Mouse (Mus musculus): ENCODE data around the gene Galnt3. TPM values are rescaled to one million over a fixed set of nuclear protein-coding genes. Genes with fewer than 3 reads are reported as not detected.
A peak's percentile ranks its signal among the peaks of the same experiment; 100 is the strongest.

The Galnt3 gene
- total RNA-seq, 2 experiments from 2014 or later = 5.2 to 5.9 TPM

GRCm38 (mm10) chr2:66100239-66100638 is 24.6 kb downstream of the Galnt3 start:
- DNase-seq (ENCODE audit: low spot score in 2 of 2) = no peak
- no peak overlapping the region for H3K4me3 ChIP-seq
- H3K27ac ChIP-seq = no peak overlapping the region
- TF ChIP-seq CTCF (conservative IDR thresholded peaks at IDR 0.05) = 0 out of 2 replicates have a peak, but pooled peaks have one; percentile 8

- H3K4me3 ChIP-seq = no peak overlapping the region
- H3K27ac ChIP-seq = no peak overlapping the region
- no peak for TF ChIP-seq CTCF (conservative IDR thresholded peaks at IDR 0.05)
- no peak for DNase-seq (ENCODE audit: low spot score in 2 of 2)
These were observed 30.1 kb downstream of the Galnt3 start for GRCm38 (mm10) chr2:66094622-66095181.

DNA sequence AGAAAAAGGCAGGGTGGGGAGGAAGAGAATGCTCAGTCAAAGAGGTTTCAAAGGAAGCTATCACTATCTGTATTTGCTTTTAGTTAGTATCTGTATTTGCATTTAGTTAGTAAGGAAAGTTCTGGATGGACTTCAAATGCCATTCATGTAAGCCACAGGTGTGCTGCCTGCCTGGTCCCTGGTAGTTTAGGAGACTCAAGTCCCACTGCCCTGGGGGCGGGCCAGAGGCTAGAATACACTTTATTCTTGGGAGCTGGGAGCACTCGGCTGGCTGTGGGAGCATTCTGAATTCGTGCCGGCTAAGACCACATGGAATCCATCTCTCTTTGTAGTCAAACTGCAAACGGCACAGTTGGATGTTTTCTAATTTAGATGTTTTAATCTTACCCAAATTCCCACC is 33.5 kb downstream of the Galnt3 start:
- no peak for DNase-seq (ENCODE audit: low spot score in 2 of 2)
- no peak for TF ChIP-seq CTCF (conservative IDR thresholded peaks at IDR 0.05)
- no peak overlapping the region for H3K4me3 ChIP-seq
- H3K27ac ChIP-seq = no peak overlapping the region

DNA sequence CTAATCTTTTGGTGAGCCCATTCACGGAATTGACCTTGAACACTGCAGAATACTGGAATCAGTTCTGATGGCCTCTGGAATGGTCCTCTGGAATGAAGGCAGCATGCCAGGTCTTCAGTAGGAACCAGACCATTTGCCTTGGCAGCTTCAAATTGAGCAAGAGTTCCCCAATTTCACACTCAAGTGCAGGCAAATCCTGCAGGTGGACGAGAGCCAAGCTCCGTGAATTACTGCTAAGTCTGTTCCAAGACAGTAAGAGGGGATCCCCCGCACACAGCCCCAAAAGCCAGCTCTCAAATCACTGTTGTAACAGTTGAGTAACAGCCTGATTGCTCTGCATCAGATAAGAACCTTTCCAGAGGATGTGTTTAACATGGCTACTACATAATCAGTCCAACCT is 42.9 kb downstream of the Galnt3 start:
- no peak overlapping the region for H3K27ac ChIP-seq
- H3K4me3 ChIP-seq = no peak overlapping the region
- no peak for TF ChIP-seq CTCF (conservative IDR thresholded peaks at IDR 0.05)
- DNase-seq (ENCODE audit: low spot score in 2 of 2) = no peak

DNA sequence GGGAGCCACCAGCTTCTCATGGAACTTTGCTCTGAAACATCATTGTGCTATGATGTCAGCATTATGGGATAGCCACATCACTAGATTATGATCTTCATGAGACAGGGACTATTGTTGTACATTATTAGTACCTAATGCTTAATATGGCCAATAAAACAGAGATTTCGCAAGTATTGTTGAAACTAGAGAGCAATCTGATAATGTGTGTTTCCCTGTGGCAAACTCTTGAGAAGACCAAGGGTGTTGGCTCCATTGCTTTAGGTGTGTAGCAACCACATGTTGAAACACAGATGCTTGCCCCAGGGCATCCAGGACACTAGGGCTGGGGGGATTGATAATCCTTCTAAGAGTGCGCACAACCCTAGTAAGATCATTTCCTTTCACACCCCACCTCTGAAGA is 44.1 kb downstream of the Galnt3 start:
- DNase-seq (ENCODE audit: low spot score in 2 of 2) = no peak
- no peak for TF ChIP-seq CTCF (conservative IDR thresholded peaks at IDR 0.05)
- no peak overlapping the region for H3K4me3 ChIP-seq
- H3K27ac ChIP-seq = no peak overlapping the region

GRCm38 (mm10) chr2:66069454-66069853 is 55.3 kb downstream of the Galnt3 start:
- DNase-seq (ENCODE audit: low spot score in 2 of 2) = no peak
- H3K4me3 ChIP-seq = no peak overlapping the region
- no peak for TF ChIP-seq CTCF (conservative IDR thresholded peaks at IDR 0.05)
- no peak overlapping the region for H3K27ac ChIP-seq

- H3K4me3 ChIP-seq = no peak overlapping the region
- no peak for TF ChIP-seq CTCF (conservative IDR thresholded peaks at IDR 0.05)
- no peak overlapping the region for H3K27ac ChIP-seq
- no peak for DNase-seq (ENCODE audit: low spot score in 2 of 2)
These were observed 61.5 kb downstream of the Galnt3 start for GRCm38 (mm10) chr2:66063291-66063690.

GRCm38 (mm10) chr2:66044405-66045089 is 80.2 kb downstream of the Galnt3 start:
- no peak overlapping the region for H3K27ac ChIP-seq
- no peak overlapping the region for H3K4me3 ChIP-seq
- TF ChIP-seq CTCF (conservative IDR thresholded peaks at IDR 0.05) = no peak
- DNase-seq (ENCODE audit: low spot score in 2 of 2) = no peak

GRCm38 (mm10) chr2:66043441-66044404 is 81.1 kb downstream of the Galnt3 start:
- no peak for TF ChIP-seq CTCF (conservative IDR thresholded peaks at IDR 0.05)
- Histone ChIP-seq H3K27ac (no peak overlapping the region), H3K4me3 (no peak overlapping the region)
- no peak for DNase-seq (ENCODE audit: low spot score in 2 of 2)

- Histone ChIP-seq H3K27ac (peak overlapping the region; percentile 67), H3K4me3 (peak overlapping the region; percentile 47)
- DNase-seq (ENCODE audit: low spot score in 2 of 2) = peak; percentile 59 to 69
- TF ChIP-seq CTCF (conservative IDR thresholded peaks at IDR 0.05) = peak; percentile 79
These were observed 82.8 kb downstream of the Galnt3 start for GRCm38 (mm10) chr2:66041917-66042419.

DNA sequence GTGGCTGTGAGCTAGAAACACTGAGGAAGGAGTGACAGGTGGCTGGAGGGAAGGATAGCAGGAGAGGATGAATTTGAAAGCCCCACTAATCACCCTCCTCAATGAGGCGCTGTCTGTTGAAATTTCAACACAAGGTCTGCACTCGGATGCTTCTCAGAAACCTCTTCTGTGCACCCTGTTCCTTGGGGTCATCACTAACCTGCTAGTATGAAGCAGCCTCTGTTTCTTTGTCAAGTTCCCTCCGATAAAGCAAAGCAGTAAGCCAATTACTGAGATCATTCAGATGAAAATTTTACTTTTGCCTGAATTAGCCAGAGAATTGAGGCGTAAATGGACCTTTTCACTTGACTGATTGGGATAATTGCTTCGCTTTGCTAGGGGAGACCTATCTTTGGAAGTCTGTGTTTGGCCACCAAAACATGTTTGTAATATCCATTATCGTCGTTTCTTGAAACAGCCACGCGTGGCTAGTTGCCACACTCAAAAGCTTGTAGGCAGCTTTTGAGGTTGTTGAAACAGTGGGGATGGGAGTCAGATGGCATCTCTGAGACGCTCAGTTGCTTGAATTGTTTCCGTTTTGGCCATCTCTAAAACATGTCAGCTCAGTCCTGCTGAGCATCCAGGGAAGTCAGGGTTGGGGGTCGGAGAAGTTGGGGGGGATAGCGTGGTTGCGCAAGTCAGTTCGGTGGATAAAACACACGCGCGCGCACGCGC is 83.4 kb downstream of the Galnt3 start:
- Histone ChIP-seq H3K27ac (peak overlapping the region; percentile 36; the same call in 1 of the 2 replicates), H3K4me3 (peak overlapping the region; percentile 47; the same call in 1 of the 2 replicates)
- no peak for DNase-seq (ENCODE audit: low spot score in 2 of 2)
- TF ChIP-seq CTCF (conservative IDR thresholded peaks at IDR 0.05) = no peak

- no peak for DNase-seq (ENCODE audit: low spot score in 2 of 2)
- Histone ChIP-seq H3K4me3 (no peak overlapping the region), H3K27ac (no peak overlapping the region)
- TF ChIP-seq CTCF (conservative IDR thresholded peaks at IDR 0.05) = peak; percentile 69
These were observed 84.2 kb downstream of the Galnt3 start for GRCm38 (mm10) chr2:66040611-66041010.
